Mouse (Mus musculus): ENCODE results near the gene Plpp6.

Plpp6 gene

DNA sequence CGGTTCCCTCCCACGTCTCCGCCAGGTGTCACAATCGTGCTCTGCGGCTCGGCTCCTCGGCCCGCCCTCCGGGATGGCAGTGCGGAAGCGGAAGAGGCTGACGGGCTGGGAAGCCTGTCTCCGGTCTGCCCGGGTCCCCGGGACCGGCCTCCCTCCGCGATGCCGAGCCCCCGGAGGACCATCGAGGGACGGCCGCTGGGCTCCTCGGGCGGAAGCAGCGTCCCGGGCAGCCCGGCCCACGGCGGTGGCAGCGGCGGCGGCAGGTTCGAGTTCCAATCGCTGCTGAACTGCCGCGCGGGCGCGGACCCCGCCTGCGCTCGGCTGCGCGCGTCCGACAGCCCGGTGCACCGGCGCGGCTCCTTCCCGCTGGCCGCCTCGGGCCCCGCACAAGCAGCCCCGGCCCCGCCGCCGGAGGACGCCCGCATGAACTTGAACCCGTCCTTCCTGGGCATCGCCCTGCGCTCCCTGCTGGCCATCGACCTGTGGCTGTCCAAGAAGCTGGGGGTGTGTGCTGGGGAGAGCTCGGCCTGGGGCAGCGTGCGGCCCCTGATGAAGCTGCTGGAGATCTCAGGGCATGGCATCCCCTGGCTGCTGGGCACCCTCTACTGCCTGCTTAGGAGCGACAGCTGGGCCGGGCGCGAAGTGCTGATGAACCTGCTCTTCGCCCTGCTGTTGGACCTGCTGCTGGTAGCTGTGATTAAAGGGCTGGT lies at the start of gene Plpp6:
Gene Plpp6, plus strand, starts transcription at position 112 of the 710 bp plus-strand sequence.
- peak; percentile 86 to 91 for DNase-seq

DNA sequence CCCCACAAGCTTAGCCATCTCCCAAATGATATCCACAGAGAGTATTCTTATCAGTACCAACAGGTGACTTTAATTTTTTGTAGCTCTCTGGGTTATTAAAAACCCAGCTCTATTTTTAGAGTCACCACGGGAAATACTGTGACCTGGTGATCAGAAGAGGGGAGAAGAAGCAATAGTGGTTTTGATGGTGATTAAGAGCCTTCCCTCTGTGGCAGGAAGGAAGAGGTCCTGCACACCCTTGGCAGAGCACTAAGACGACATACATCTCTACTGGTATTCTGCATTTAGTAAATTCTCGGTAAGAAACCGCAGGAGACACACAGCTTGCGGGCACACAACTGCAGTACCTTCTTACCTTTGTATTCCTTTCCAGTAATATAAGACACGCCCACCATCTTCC lies 49.2 kb upstream of the Plpp6 start:
- DNase-seq: no peak

DNA sequence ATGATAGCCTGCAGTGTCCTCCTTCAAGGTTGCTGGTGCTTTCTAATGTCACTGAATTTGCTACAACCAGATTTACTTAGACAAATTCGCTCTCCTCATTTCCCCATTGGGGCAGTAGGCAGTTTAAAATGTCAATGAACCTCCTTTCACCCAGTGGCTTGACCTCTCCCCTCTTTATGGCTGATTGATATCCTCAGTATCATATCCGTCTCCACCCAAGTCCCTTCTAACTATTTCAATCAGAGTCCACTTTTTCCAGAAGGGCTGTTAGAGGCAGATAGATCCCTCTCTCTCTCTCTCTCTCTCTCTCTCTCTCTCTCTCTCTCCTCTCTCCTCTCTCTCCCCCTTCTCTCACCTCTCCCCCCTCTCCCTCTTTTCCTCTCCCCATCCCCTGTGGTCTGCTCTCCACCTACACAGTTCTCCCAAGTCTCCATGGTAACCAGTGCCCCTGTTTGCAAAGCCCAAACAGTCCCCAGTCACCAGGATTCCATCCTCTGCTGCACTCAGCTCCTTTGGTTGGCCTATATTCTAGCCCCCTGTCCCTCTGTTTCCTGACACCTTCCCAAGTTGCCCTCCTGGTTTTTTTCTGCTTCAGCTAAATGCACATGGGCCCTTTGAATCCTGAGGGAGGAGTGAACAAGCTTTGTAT lies 48.0 kb upstream of the Plpp6 start:
- DNase-seq: no peak

DNA sequence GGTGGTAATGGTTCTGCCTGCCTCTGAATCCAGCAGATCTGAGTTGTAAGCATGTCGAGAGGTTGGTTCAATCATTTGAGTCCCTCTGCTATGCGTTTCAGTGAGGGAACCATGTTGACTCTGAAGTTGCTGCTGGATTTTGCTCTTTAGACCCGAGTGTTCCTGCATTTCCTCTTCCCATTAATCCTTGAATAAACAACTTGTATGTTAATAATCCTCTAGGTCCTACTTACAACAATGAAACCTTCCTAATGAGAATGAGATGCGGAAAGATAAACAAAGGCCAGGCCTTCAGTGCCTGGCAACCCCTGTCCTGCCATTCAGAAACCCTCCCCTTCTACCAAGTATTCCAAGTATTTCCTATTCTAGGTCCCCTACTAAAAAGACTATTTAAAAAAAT lies 47.3 kb upstream of the Plpp6 start:
- no peak for DNase-seq

DNA sequence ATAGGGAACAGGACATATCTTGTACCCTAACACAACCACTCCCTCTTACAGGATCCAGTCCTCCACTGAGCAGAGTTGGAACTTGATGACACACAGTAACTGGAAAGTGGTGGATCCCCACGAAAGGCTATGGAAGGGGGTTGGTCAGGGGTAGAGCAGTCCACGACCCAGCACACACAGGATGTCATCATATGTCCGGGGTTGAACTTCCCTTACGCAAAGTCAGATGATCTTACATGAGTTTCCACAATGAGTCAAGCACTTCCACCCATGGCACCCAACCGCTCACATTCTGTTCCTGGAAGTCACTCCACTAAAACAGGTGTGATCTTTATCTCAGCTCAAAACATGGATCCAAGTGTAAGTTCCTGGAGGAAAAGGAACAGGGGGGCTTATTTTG lies 45.9 kb upstream of the Plpp6 start:
- no peak for DNase-seq

DNA sequence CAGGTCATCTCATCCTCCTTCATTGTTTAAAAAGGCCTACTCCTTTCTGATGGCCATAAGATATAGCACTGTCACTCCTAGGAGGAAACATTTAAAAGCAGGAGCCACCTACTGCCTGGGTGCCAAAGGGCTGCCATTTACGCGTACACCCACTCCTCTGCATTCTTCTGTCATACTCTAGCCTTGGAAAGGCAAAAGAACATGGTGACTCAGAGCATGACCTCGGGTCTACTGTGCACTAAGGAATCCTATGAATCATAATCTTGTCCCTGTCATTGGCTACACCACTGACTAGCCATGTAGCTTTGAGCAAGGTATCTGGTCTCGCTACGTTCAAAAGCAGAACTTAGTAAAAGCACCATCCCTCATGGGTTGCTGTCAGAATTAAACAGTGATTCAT lies 37.4 kb upstream of the Plpp6 start:
- no peak for DNase-seq

DNA sequence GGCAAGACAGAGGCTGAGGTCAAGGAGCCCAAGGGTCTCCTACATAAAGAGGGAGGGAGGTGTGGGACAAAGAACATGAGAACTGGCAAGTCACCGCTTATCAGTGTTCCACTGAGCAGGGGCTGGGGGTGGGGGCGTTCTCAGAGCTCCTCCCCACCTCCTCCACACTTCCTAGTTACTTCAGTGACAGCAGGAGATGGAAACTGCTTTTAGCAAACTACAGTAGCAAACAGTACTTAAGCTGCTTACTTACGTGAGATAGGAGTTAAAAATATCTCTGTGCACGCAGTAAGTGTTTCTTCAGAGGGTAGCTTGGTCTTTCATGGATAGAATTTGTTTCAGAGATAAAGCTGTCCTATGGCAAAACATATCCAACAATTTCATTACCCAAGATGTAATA lies 36.4 kb upstream of the Plpp6 start:
- DNase-seq: no peak

DNA sequence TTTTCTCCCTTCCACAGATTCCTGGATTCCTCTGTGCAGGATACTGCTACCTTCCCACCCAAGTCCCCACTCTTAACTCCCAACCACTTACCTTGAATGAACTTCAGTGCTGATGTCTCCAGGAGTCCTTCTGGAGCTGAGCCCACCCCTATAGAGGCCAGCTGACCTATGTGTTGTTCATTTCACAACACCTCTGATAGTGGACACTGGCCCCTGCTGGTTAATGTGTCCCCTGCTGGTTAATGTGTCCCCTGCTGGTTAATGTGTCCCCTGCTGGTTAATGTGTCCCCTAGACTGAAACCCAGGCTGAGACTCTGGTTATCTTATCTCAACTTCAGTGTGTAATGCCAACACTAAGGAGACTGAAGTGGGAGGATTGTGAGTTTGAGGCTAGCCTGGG lies 34.7 kb upstream of the Plpp6 start:
- peak; percentile 69 to 74 for DNase-seq

DNA sequence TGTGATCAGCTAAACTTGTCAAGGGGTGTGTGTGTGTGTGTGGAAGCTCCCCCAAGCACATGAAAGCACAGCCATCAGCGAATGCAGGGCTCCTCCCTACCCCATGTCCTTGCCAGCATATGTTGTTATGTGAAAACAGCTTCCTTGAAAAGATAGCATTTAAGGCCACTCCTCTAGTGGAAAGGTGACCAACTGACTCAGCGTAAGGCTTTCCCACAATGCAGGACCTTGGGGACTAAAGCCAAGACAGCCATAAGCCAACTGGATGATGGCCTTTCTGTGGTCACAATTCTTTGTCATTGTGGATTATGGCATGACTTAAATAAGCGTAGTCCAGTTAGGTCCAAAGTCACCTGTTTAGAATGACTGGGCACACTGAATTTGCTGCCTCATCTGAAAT lies 28.9 kb upstream of the Plpp6 start:
- no peak for DNase-seq

DNA sequence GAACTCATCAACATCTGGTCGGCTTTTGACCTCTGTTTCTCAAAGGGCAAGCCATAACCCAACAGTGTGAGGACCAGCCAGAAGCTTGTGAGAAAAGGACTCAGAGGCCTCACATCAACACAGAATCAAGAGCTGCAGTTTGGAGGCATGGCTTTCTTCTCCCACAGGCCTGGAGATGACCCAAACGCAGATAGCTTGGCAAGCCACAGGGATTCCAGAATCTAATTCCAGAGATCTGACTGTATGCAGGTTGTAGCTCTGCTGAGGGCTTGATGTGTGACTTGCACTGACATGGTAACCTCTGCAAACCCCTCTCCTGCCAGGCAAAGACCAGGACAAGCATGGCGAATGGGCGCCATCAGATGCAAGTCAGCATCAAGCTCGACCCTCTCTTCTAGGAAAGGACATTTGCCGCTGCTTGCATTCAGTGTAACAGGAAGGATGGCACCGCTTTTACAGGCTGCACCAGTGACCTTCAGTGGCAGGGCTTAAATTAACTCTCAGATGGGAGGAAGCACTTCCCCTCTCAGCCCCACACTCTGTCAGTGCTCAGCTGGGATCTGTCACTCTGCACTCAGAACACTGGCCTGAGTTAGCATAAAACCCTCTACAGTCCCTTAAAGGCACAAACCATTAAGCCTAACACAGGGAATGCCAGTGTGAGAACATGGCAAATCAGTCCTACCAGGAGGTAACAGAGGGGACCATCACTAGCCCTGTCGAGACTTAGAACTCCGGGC lies 23.4 kb upstream of the Plpp6 start:
- peak; percentile 42 to 53 for DNase-seq

DNA sequence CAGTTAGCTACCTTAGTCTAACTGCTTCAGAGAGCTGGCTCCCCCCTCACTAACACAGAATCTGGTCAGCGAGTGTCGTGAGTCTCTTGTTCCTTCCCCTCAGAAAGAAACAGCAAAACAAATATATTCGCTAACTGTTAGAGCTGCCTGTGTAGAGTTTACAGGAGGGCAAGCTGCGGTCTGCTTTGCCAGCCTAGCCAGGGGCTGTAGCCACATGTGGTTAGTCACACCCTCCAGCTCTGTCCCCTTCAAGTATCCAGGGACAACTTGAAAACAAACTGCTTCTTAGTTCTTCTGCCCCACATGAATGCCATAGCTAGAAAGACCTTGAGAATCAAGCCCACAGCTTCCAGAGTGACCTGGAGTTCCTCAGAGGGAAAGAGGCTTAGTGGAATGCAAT lies 22.5 kb upstream of the Plpp6 start:
- no peak for DNase-seq

DNA sequence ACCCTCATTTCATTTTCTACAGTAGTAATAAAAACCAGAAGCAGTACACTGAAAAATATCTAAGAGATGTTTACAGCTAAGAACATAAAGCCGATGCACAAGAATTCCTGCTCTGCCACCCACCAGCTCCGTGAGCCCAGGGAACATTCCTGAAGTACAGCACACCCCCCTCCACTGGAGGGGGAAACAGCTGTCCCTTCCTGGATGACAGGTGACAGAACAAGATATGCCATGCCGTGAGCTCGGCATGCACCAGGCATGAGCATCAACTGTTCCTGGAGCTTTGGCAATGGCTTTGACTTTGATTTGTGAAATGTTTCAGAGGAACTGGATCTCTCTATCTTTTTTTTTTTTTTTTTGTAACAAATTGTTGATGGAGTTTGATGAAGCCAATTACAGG lies 17.0 kb upstream of the Plpp6 start:
- DNase-seq: no peak

DNA sequence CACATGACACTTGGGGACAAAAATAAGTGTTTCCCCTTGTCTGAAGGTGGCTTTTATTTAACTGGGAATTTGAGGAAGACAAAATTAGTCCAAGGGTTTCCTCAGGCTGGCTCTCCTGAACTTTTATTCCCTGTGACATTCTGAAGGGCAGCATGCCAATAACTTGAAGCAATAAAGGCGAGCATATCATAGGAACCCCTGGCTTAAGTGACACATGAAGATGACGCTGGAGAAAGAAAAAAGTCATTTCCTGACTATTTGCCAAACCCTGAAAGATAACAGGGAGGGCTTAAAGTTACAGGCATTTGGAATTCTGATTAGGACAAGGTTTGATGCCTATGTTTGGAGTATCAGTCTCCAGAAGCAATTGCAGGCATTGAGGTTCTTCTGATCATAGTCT lies 16.4 kb upstream of the Plpp6 start:
- DNase-seq: no peak

DNA sequence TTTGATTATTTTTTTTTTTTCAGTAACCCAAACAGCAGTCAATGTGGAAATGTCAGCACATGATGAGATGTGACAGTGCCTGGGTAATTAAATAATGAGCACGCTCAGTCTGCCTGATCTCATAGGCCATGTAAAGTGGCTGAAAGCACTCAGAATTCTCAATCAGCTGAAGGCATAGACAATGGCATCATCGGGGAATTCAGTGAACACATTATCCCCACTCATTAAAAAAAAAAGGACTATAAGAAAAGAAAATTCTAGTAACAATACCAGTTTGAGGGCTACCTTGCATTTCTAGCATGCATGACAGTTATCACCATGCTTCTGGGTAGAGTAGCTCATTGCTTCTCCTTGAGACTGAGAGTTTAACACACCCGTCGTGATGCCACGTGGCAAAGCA lies 12.5 kb upstream of the Plpp6 start:
- no peak for DNase-seq

DNA sequence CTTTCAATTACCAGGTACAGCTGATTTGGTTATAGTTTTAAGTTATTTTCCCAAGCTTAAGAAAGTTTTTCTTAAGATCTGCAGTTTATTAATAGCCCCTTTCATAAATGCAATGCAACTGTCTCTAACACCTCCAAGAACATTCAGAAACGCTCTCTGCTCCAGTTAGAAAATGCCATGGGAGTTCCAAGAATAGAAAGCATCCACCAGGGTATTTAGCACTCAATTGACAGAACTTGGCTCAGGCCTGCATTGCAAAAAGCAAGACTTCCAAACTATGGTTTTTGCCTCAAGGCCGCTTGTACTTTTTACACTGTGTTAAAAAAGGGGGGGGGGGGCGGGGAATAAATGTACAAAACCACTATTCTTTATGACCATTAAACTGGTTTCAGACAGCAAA lies 640 bp upstream of the Plpp6 start:
- DNase-seq: no peak

DNA sequence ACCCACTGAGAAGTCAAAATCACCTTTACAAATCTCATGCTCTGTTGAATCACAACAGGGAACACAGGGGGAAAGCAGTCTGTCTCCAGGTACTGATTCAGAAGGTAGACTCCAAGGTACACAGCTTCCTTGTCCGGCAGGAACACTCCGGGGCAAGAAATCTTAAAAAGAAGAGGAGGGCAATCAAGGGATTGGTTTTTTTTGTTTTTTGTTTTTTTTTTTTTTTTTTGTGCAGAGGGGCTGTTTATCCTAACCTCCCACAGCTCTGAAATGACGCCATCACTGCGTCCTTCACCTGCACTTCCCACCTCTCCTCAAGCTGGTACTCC lies 276 bp upstream of the Plpp6 start:
- no peak for DNase-seq

DNA sequence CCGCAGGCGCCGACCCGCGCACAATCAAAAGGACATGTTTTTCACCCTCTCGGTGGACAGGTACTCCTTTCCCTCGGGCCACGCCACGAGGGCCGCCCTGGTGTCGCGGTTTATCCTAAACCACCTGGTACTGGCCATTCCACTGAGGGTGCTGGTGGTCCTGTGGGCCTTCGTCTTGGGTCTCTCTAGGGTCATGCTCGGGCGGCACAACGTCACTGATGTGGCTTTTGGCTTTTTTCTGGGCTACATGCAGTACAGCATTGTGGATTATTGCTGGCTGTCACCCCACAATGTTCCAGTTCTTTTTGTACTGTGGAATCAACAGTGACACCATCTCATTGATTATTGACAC lies 775 bp downstream of the Plpp6 start:
- no peak for DNase-seq

DNA sequence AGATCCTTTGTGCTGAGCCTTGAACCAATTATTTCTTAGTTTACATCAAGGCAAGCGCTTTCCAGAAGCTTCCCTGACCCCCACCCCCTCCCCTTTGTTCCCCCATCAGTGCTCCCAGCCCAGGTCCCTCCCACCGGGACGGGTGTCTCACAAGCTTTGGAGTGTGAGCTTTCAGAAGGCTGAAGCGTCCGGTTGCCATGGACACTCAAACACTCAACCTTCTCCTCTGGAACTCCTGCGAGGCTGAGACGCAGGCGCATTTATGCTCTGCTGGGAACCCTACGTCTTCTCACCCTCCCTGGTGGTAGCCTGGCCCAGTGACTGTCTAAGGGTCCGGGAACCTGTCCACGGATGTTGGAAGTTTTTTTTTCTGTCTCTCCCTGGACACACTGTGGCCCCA lies 3.9 kb downstream of the Plpp6 start, which contains the start of gene 4430402I18Rik:
Gene 4430402I18Rik, minus strand, starts transcription at position 149 of the 400 bp plus-strand sequence.
- DNase-seq: peak; percentile 39 to 45

DNA sequence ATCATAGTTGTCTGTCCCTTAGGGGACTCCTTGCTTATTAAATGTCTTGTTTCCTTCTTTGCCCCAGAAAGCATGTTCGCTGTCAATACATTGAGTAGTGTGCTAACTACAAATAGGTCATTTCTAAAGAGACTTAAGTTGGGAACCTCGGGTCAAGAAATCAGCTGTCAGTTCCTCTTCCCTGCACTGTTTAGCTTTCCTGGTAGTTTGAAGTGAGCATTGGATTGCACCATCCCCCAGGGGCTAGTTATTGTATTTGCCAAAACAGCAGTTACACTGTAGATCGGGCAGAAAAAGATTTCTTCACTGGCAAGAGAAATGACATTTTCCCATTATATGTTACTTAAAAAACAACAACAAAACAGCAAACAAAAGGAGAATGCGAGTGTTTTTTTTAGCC lies 4.4 kb downstream of the Plpp6 start:
- DNase-seq: no peak

DNA sequence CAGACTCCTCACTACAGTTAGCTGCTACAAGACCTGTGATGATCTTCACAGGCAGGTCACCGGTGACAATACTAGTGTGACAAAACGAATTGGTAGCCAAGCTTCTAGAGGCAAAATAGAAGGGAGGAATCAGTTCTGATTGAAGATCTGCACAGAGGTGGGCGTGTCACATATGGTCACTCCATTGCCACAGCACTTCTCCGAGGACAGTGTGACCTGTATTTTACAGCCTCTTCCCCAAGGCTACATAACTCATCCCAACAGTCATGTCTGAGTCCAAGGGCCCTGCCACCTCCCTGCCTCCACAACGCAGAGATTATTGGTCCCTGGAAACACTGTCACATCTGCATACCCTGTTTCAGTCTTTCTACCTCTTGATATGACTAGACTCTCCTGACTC lies 5.5 kb downstream of the Plpp6 start:
- DNase-seq: no peak

DNA sequence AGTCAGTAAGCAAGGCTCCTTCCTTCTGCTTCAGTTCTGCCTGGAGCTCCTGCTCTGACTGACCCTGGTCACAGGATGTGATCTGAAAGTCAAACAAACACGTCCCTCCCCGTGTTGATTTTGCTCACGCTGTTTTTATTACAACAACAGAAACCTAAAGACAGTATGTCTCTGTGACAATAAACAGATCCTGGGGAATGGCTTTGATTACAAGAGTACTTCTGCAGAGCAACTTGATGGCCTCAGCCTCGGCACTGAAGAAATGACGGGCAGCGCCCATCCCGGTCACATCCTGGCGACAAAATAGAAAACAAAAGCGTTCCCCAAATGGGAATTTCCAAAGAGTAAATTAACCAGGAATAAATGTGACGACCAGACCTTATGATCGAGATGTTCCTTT lies 6.5 kb downstream of the Plpp6 start:
- peak in 1 of 2 experiments; percentile 4 for DNase-seq

DNA sequence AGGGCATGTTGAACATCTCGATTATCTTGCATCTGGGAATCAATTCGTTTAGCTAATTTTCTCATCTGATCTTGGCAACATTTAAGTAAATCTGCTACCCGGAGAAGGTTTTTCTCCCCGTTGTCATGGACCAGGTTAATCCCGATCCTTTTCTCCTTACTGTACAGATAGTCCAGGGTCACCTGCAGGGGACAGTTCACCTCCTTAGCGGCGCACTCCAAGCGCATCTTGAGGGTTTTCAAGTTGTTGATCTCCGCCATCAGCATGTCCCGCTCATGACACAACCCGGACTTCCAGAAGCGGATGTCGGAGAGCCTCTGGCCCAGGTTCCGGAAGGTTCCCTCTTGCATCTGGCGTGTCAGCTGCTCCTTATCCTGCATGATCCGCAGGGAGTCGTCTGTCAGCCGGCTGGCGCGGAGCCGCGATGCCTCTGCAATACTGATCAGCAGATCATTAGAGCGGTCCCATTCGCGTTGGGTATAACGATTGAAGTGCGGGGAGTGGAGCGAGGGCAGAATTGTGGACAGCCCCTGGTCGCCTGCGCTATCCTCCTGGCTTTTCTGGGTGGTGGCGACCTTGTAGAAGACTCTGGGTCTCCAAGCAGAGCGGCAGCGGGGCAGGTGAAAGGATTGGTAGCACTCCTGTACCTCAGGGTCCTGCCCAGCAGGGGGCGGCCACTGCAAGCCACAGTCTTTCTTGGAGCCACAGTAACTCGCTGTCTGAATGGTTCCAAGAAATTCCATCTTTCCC lies 11.3 kb downstream of the Plpp6 start:
- DNase-seq: peak; percentile 87 to 90

DNA sequence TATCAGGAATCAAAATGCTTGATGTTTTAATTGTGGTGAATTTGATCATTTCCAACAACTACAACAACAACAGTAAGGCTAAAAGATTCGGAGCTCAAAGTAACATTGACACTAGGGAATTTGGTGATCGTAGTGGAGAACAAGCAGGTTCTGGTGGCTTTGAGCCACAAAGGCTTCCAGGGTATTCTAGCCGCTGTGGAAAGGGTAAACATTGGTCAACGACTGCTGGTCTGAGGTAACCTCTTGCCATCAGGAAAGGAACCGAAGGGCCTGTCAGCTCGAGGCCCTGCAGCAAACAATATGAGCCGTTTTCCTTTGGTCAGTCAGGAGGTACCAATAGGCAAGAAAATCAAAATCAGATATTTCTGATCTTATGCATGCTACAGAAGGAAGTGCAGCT lies 18.9 kb downstream of the Plpp6 start:
- DNase-seq: no peak

DNA sequence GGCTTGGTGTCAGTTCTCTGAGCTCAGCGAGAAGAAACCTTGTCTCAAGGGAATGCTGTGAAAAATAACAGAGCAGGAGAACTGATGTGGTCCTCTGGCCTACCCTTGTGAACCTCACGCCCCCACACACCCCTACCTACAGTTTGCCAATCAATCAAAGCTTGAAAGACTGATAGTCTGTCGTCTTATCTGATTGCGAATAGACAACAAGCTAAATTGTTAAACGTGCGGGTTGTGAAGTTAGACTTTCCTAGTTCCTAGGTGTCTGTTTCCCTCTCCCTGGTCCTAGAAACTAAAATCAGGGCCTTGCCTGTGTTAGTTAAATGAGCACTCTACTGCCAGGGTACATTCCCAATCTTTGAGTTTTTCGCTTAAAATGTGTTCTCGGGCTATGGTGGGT lies 25.8 kb downstream of the Plpp6 start:
- no peak for DNase-seq
